In the genomic region with DNA sequence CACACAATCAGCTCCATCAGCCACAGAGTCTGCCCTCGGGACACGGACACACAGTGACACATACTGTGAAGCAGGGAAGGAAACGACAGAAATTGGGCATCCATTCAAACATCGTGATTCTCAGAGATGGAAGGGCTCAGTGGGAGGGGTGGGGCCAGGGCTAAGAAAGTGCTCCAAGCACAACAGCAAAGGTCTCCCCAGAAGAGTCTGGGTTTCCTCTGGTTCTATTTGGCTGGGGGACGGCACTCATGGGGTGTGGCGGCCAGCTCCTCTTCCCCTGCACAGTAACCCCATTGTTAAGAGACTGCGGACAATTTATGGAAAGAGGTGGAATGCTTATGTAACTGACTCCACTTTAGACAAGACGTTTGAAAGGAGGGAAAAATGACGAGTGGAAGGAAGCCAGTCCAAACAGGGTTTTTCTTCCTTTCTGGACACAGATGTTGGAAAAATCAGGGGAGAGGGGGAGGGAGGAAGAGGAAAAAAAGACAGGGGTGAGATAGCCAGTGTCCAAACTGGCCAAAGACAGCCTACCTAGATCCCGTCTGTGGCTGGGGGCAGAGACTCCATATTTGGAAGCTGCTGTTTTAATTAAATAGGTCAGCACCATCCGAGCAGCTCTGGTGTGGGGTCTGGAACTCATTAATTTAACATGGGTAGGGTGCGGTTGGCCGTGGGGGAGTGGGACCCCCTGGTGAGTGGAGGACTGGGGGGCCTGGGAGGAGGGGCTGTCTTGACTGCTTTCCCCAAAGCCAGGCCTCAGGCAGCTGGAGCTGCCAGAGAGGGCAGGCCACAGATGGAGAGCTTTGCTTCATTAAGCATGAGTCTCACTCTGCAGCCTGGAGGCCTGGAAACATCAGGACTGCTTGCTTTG, we compare ENCODE assay signal across 9 mouse cellular contexts. TPM values are rescaled to one million over a fixed set of nuclear protein-coding genes. Genes with fewer than 3 reads are reported as not detected.
A peak's percentile ranks its signal among the peaks of the same experiment; 100 is the strongest.
DNase-seq lines count a peak whose midpoint lies in the region; ATAC-seq and TF ChIP-seq lines count a peak whose summit lies in the region.
"Had no signal": no experiment of that assay in that cellular context is flagged by ENCODE, and none has a peak within 500 bp of the region (broad histone marks: within the 10 kb centered on the region; RNA-seq: fewer than 3 reads in every experiment).

No protein-coding gene starts in this region.

- 0 out of 2 replicates have a peak, but pooled peaks have one; percentile 13 for ATAC-seq in cerebellum, adult (ENCODE audit: insufficient number of reproducible peaks, low FRiP score, low TSS enrichment)
- peak; percentile 75 for ATAC-seq in embryonic facial prominence, embryonic 13.5 days (ENCODE audit: insufficient number of reproducible peaks, insufficient read depth, low FRiP score, low TSS enrichment, low read depth)
- ATAC-seq in heart, embryonic 11.5 days (replicated peaks; ENCODE audit: insufficient number of reproducible peaks, low FRiP score, low TSS enrichment) = peak; percentile 80
- ATAC-seq in kidney, postnatal 0 days (replicated peaks; ENCODE audit: low FRiP score, low read depth) = peak; percentile 76
- peak; percentile 59 for ATAC-seq in midbrain, embryonic 16.5 days
- ATAC-seq in erythroblast, adult 5-6 weeks (replicated peaks; ENCODE audit: low FRiP score, poor library complexity, severe bottlenecking) = no peak

- no peak overlapping the region for H3K4me3 ChIP-seq in embryonic facial prominence, embryonic 13.5 days
- H3K4me3 ChIP-seq in heart, embryonic 11.5 days (ENCODE audit: low read depth, low read length) = no peak overlapping the region
- no peak overlapping the region for H3K4me3 ChIP-seq in kidney, postnatal 0 days (replicated peaks; ENCODE audit: low read depth, low read length)
- H3K4me3 ChIP-seq in midbrain, embryonic 16.5 days (ENCODE audit: low read depth, low read length) = no peak overlapping the region

- H3K4me2 ChIP-seq in embryonic facial prominence, embryonic 13.5 days = peak overlapping the region; percentile 12
- peak overlapping the region; percentile 31 for H3K4me2 ChIP-seq in heart, embryonic 11.5 days
- H3K4me2 ChIP-seq in kidney, postnatal 0 days (ENCODE audit: low read length) = no peak overlapping the region
- no peak overlapping the region for H3K4me2 ChIP-seq in midbrain, embryonic 16.5 days (ENCODE audit: low read length)

- H3K9me3 ChIP-seq in embryonic facial prominence, embryonic 13.5 days = no peaks in the 10 kb centered on the region
- no peaks in the 10 kb centered on the region for H3K9me3 ChIP-seq in heart, embryonic 11.5 days (replicated peaks; ENCODE audit: control insufficient read depth, low read length)
- no peaks in the 10 kb centered on the region for H3K9me3 ChIP-seq in kidney, postnatal 0 days (replicated peaks; ENCODE audit: low read length)
- no peaks in the 10 kb centered on the region for H3K9me3 ChIP-seq in midbrain, embryonic 16.5 days (replicated peaks; ENCODE audit: control insufficient read depth, low read length, poor library complexity, severe bottlenecking)

- no peaks in the 10 kb centered on the region for H3K27me3 ChIP-seq in embryonic facial prominence, embryonic 13.5 days
- H3K27me3 ChIP-seq in heart, embryonic 11.5 days (ENCODE audit: control insufficient read depth, insufficient read depth, low read length) = peaks cover 2% of the 10 kb centered on the region; the same call in 1 of the 2 replicates
- no peaks in the 10 kb centered on the region for H3K27me3 ChIP-seq in kidney, postnatal 0 days (ENCODE audit: insufficient read depth, low read length)
- no peaks in the 10 kb centered on the region for H3K27me3 ChIP-seq in midbrain, embryonic 16.5 days (ENCODE audit: control insufficient read depth, insufficient read depth, low read depth, low read length)

- H3K4me1 ChIP-seq in embryonic facial prominence, embryonic 13.5 days = peaks cover 33% of the 10 kb centered on the region
- peaks cover 19% of the 10 kb centered on the region for H3K4me1 ChIP-seq in heart, embryonic 11.5 days (ENCODE audit: control insufficient read depth, insufficient read depth, low read length)
- H3K4me1 ChIP-seq in kidney, postnatal 0 days (replicated peaks; ENCODE audit: insufficient read depth, low read length) = peaks cover 16% of the 10 kb centered on the region; the same call in 1 of the 2 replicates
- H3K4me1 ChIP-seq in midbrain, embryonic 16.5 days (ENCODE audit: control insufficient read depth, insufficient read depth, low read length) = peaks cover 11% of the 10 kb centered on the region; the same call in 1 of the 2 replicates

- WGBS in embryonic facial prominence, embryonic 13.5 days = 6% methylated on average over 13 of the region's 13 CpGs
- WGBS in heart, embryonic 11.5 days (ENCODE audit: insufficient replicate concordance) = 28% methylated on average over 13 of the region's 13 CpGs
- 14% methylated on average over 13 of the region's 13 CpGs for WGBS in kidney, postnatal 0 days
- 21% methylated on average over 13 of the region's 13 CpGs for WGBS in midbrain, embryonic 16.5 days

- DNase-seq in cerebellum, adult 11-12 months = no peak
- DNase-seq in kidney, postnatal 0 days (ENCODE audit: low spot score) = peak; percentile 88
- no peak for DNase-seq in spleen, adult 18-20 months

- H3K9ac ChIP-seq in embryonic facial prominence, embryonic 13.5 days = peak overlapping the region; percentile 1; the same call in 1 of the 2 replicates
- H3K9ac ChIP-seq in heart, embryonic 11.5 days (ENCODE audit: low read depth, low read length) = 0 out of 2 replicates have a peak overlapping the region, but pooled peaks have one; percentile 28
- H3K9ac ChIP-seq in kidney, postnatal 0 days (ENCODE audit: low read depth, low read length) = no peak overlapping the region
- H3K9ac ChIP-seq in midbrain, embryonic 16.5 days (ENCODE audit: low read depth, low read length) = peak overlapping the region; percentile 43; the same call in 1 of the 2 replicates

- no peaks in the 10 kb centered on the region for H3K36me3 ChIP-seq in embryonic facial prominence, embryonic 13.5 days
- H3K36me3 ChIP-seq in heart, embryonic 11.5 days (ENCODE audit: control insufficient read depth, insufficient read depth, low read length) = no peaks in the 10 kb centered on the region
- H3K36me3 ChIP-seq in kidney, postnatal 0 days (ENCODE audit: insufficient read depth, low read length) = no peaks in the 10 kb centered on the region
- H3K36me3 ChIP-seq in midbrain, embryonic 16.5 days (ENCODE audit: control insufficient read depth, insufficient read depth, low read length) = no peaks in the 10 kb centered on the region

- peak overlapping the region; percentile 93 for H3K27ac ChIP-seq in embryonic facial prominence, embryonic 13.5 days
- peak overlapping the region; percentile 82 for H3K27ac ChIP-seq in heart, embryonic 11.5 days (ENCODE audit: low read depth, low read length)
- H3K27ac ChIP-seq in kidney, postnatal 0 days = peak overlapping the region; percentile 65
- peak overlapping the region; percentile 48 for H3K27ac ChIP-seq in midbrain, embryonic 16.5 days (ENCODE audit: low read length)

- TF ChIP-seq CTCF in kidney, postnatal 0 days (IDR thresholded peaks at IDR 0.05; ENCODE audit: low read depth) = no peak

RNA-seq across cellular contexts. Expression of a gene that starts 32.7 kb away (rescaled TPM):
- polyA plus RNA-seq in embryonic facial prominence, embryonic 13.5 days (2015; fragmentation: Nextera tagmentation; extraction: Ambion mirVana) = 70.8 and 71.4 TPM in 2 replicates
- 8.9 and 10.2 TPM in 2 replicates for polyA plus RNA-seq in heart, embryonic 11.5 days (2014; fragmentation: Nextera tagmentation; extraction: Ambion mirVana)
- 20.0 and 20.4 TPM in 2 replicates for polyA plus RNA-seq in kidney, postnatal 0 days (2015; fragmentation: Nextera tagmentation; extraction: Ambion mirVana)
- 26.3 and 27.6 TPM in 2 replicates for polyA plus RNA-seq in midbrain, embryonic 16.5 days (2015; fragmentation: Nextera tagmentation; extraction: Ambion mirVana)
- total RNA-seq in erythroblast, adult 5-6 weeks (2015; ENCODE audit: low replicate concordance) = not detected in 2 replicates
- total RNA-seq in erythroblast, adult 5-6 weeks (2017; ENCODE audit: low replicate concordance) = not detected in 2 replicates
- total RNA-seq: common myeloid progenitor, adult 5-6 weeks had no signal

RNA-seq across cellular contexts. Expression of a gene that starts 51.9 kb away (rescaled TPM):
- polyA plus RNA-seq in embryonic facial prominence, embryonic 13.5 days (2015; fragmentation: Nextera tagmentation; extraction: Ambion mirVana) = 9.0 and 9.8 TPM in 2 replicates
- polyA plus RNA-seq in heart, embryonic 11.5 days (2014; fragmentation: Nextera tagmentation; extraction: Ambion mirVana) = 7.2 and 9.5 TPM in 2 replicates
- 11.9 and 13.5 TPM in 2 replicates for polyA plus RNA-seq in kidney, postnatal 0 days (2015; fragmentation: Nextera tagmentation; extraction: Ambion mirVana)
- 3.3 and 3.4 TPM in 2 replicates for polyA plus RNA-seq in midbrain, embryonic 16.5 days (2015; fragmentation: Nextera tagmentation; extraction: Ambion mirVana)
- total RNA-seq in erythroblast, adult 5-6 weeks (2015; ENCODE audit: low replicate concordance) = 0.63 TPM in 1 of 2 replicates, not detected in the other
- total RNA-seq in erythroblast, adult 5-6 weeks (2017; ENCODE audit: low replicate concordance) = not detected in 2 replicates

Comparison
In these comparisons a context has a peak if more than half of its experiments do, and no peak if none do; other contexts are left out.
1. H3K4me2 ChIP-seq: peak in embryonic facial prominence, embryonic 13.5 days (single experiment) and heart, embryonic 11.5 days (single experiment); none in kidney, postnatal 0 days (single experiment) and midbrain, embryonic 16.5 days (single experiment).
2. Peak in every context shown above with its lines, with median percentiles within 50 percentile points of each other: H3K27ac ChIP-seq.